Mouse (Mus musculus) heart, embryonic 16.5 days (tissue): ENCODE measurements around the gene Foxl1. TPM values are rescaled to one million over a fixed set of nuclear protein-coding genes. Genes with fewer than 3 reads are reported as not detected.

Source experiments
- ATAC-seq: fragments of 200-750 bp; cut with Nextera tagmentation; replicated peaks from 2 replicates; pipeline ENCODE4 v1.8.0; 2017; ENCODE audit warnings: moderate number of reproducible peaks; ENCODE audit not compliant: insufficient read depth, low FRiP score; ENCODE audit errors: extremely low read depth
- H3K27ac ChIP-seq: fragments of 300-500 bp; sonication (generic); 2 replicates; pipeline ENCODE4 v1.5.1; 2014; ENCODE audit warnings: mild to moderate bottlenecking, low read length, control low read depth, moderate library complexity
- H3K27me3 ChIP-seq: fragments of 300-500 bp; sonication (generic); 2 replicates; pipeline ENCODE4 v1.6.1; 2014; ENCODE audit warnings: low read length, mixed read lengths; ENCODE audit not compliant: control insufficient read depth, insufficient read depth
- H3K36me3 ChIP-seq: fragments of 300-500 bp; sonication (generic); 2 replicates; pipeline ENCODE4 v1.6.1; 2014; ENCODE audit not compliant: control insufficient read depth, insufficient read depth
- H3K4me1 ChIP-seq: fragments of 300-500 bp; sonication (generic); 2 replicates; pipeline ENCODE4 v1.6.1; 2014; ENCODE audit warnings: low read length, mixed read lengths; ENCODE audit not compliant: control insufficient read depth, insufficient read depth
- H3K4me2 ChIP-seq: fragments of 300-500 bp; sonication (generic); 2 replicates; pipeline ENCODE4 v1.6.1; 2014; ENCODE audit warnings: low read depth, mild to moderate bottlenecking, control low read depth, low read length
- H3K4me3 ChIP-seq: fragments of 300-500 bp; sonication (generic); 2 replicates; pipeline ENCODE4 v1.5.1; 2014; ENCODE audit warnings: mild to moderate bottlenecking, control low read depth, low read length
- H3K9ac ChIP-seq: fragments of 300-500 bp; sonication (generic); 2 replicates; pipeline ENCODE4 v1.6.1; 2014; ENCODE audit warnings: low read length, control low read depth
- H3K9me3 ChIP-seq: fragments of 300-500 bp; sonication (generic); replicated peaks from 2 replicates; pipeline ENCODE4 v1.6.1; 2016; ENCODE audit warnings: low read length; ENCODE audit not compliant: control insufficient read depth
- WGBS: fragments of 180-500 bp; shearing (Covaris S2); extraction: QIAGEN DNeasy Blood & Tissue Kit; methylation state at CpG from one replicate; pipeline ENCODE4 v1.1.7; 2014; 5-methylcytosine and 5-hydroxymethylcytosine counted together
- polyA plus RNA-seq: library from polyadenylated mRNA; unstranded; fragments of >200 nt; fragmentation: Nextera tagmentation; extraction: Ambion mirVana; gene quantifications from 2 replicates; pipeline ENCODE4 v1.2.1, GENCODE M21; 2015

Foxl1 gene
- polyA plus RNA-seq, 1 experiment from 2014 or later = 0.49 TPM

- no peak for ATAC-seq
- no peaks in the 10 kb centered on the region for H3K36me3 ChIP-seq
- H3K4me1 ChIP-seq = peaks cover 8% of the 10 kb centered on the region; the same call in 1 of the 2 replicates
- 18% methylated on average over 11 of the region's 11 CpGs for WGBS
- no peak overlapping the region for H3K27ac ChIP-seq
- H3K4me2 ChIP-seq = no peak overlapping the region
- peaks cover 87% of the 10 kb centered on the region for H3K27me3 ChIP-seq
- no peaks in the 10 kb centered on the region for H3K9me3 ChIP-seq
- no peak overlapping the region for H3K9ac ChIP-seq
- H3K4me3 ChIP-seq = no peak overlapping the region
Measured at GRCm38 (mm10) chr8:121127291-121127701, 444 bp upstream of the Foxl1 start.

GRCm38 (mm10) chr8:121128531-121129264 lies 958 bp downstream of the Foxl1 start:
- Histone ChIP-seq H3K9me3 (no peaks in the 10 kb centered on the region), H3K4me2 (peak overlapping the region; percentile 54), H3K4me1 (peaks cover 8% of the 10 kb centered on the region; the same call in 1 of the 2 replicates), H3K27me3 (peaks cover 73% of the 10 kb centered on the region), H3K4me3 (peak overlapping the region; percentile 33), H3K36me3 (no peaks in the 10 kb centered on the region), H3K27ac (no peak overlapping the region), H3K9ac (0 out of 2 replicates have a peak overlapping the region, but pooled peaks have one; percentile 36)
- ATAC-seq = no peak
- WGBS = 9% methylated on average over 55 of the region's 55 CpGs

GRCm38 (mm10) chr8:121129265-121129940 lies 1.7 kb downstream of the Foxl1 start:
- Histone ChIP-seq H3K4me2 (peak overlapping the region; percentile 54; the same call in 1 of the 2 replicates), H3K4me3 (peak overlapping the region; percentile 33; the same call in 1 of the 2 replicates), H3K4me1 (peaks cover 8% of the 10 kb centered on the region; the same call in 1 of the 2 replicates), H3K27me3 (peaks cover 67% of the 10 kb centered on the region), H3K27ac (no peak overlapping the region), H3K9ac (no peak overlapping the region), H3K9me3 (no peaks in the 10 kb centered on the region), H3K36me3 (no peaks in the 10 kb centered on the region)
- no peak for ATAC-seq
- 38% methylated on average over 15 of the region's 16 CpGs for WGBS

GRCm38 (mm10) chr8:121130522-121130921 lies 2.8 kb downstream of the Foxl1 start:
- Histone ChIP-seq H3K27me3 (peaks cover 60% of the 10 kb centered on the region), H3K4me2 (no peak overlapping the region)
- 39% methylated on average over 5 of the region's 5 CpGs for WGBS

GRCm38 (mm10) chr8:121132961-121133513 lies 5.3 kb downstream of the Foxl1 start:
- Histone ChIP-seq H3K4me1 (peaks cover 5% of the 10 kb centered on the region; the same call in 1 of the 2 replicates), H3K4me2 (no peak overlapping the region), H3K4me3 (no peak overlapping the region), H3K9ac (no peak overlapping the region), H3K27ac (no peak overlapping the region), H3K9me3 (peaks cover 6% of the 10 kb centered on the region; the same call in 1 of the 2 replicates), H3K36me3 (no peaks in the 10 kb centered on the region; the same call in 1 of the 2 replicates), H3K27me3 (peaks cover 35% of the 10 kb centered on the region)
- no peak for ATAC-seq
- 74% methylated on average over 5 of the region's 5 CpGs for WGBS

More at GRCm38 (mm10) chr8:121130522-121130921, 2.8 kb downstream of the Foxl1 start:
- no peak overlapping the region for H3K9ac ChIP-seq
- no peak overlapping the region for H3K4me3 ChIP-seq
- H3K9me3 ChIP-seq = no peaks in the 10 kb centered on the region
- no peak for ATAC-seq
- H3K36me3 ChIP-seq = no peaks in the 10 kb centered on the region
- peaks cover 9% of the 10 kb centered on the region; the same call in 1 of the 2 replicates for H3K4me1 ChIP-seq
- H3K27ac ChIP-seq = no peak overlapping the region

GRCm38 (mm10) chr8:121134102-121134501 lies 6.4 kb downstream of the Foxl1 start:
- ATAC-seq = no peak
- Histone ChIP-seq H3K4me3 (no peak overlapping the region), H3K27ac (no peak overlapping the region), H3K36me3 (no peaks in the 10 kb centered on the region; the same call in 1 of the 2 replicates), H3K4me1 (peaks cover 3% of the 10 kb centered on the region; the same call in 1 of the 2 replicates), H3K9ac (no peak overlapping the region), H3K27me3 (peaks cover 24% of the 10 kb centered on the region), H3K4me2 (no peak overlapping the region), H3K9me3 (peaks cover 6% of the 10 kb centered on the region; the same call in 1 of the 2 replicates)
- 83% methylated on average over 10 of the region's 10 CpGs for WGBS

- Histone ChIP-seq H3K4me2 (no peak overlapping the region), H3K4me3 (no peak overlapping the region), H3K27ac (no peak overlapping the region), H3K27me3 (peaks cover 20% of the 10 kb centered on the region), H3K9me3 (peaks cover 6% of the 10 kb centered on the region; the same call in 1 of the 2 replicates), H3K36me3 (no peaks in the 10 kb centered on the region; the same call in 1 of the 2 replicates), H3K9ac (no peak overlapping the region), H3K4me1 (peaks cover 3% of the 10 kb centered on the region; the same call in 1 of the 2 replicates)
- 89% methylated on average over 11 of the region's 11 CpGs for WGBS
- no peak for ATAC-seq
Measured at GRCm38 (mm10) chr8:121134512-121134911, 6.8 kb downstream of the Foxl1 start.

GRCm38 (mm10) chr8:121136856-121137255 lies 9.1 kb downstream of the Foxl1 start:
- no peak overlapping the region for H3K27ac ChIP-seq
- H3K9ac ChIP-seq = no peak overlapping the region
- peaks cover 3% of the 10 kb centered on the region; the same call in 1 of the 2 replicates for H3K4me1 ChIP-seq
- H3K36me3 ChIP-seq = no peaks in the 10 kb centered on the region; the same call in 1 of the 2 replicates
- H3K27me3 ChIP-seq = peaks cover 2% of the 10 kb centered on the region; the same call in 1 of the 2 replicates
- no peak overlapping the region for H3K4me2 ChIP-seq
- 96% methylated on average over 6 of the region's 6 CpGs for WGBS
- peaks cover 6% of the 10 kb centered on the region; the same call in 1 of the 2 replicates for H3K9me3 ChIP-seq
- ATAC-seq = no peak
- no peak overlapping the region for H3K4me3 ChIP-seq
